Mouse (Mus musculus) megakaryocyte, adult 5-6 weeks (primary cell): ENCODE measurements around the gene Adarb1. TPM values are rescaled to one million over a fixed set of nuclear protein-coding genes. Genes with fewer than 3 reads are reported as not detected.

Experiments
- ATAC-seq: 2 replicates; pipeline ENCODE4 v1.8.0; 2016; ENCODE audit warnings: mild to moderate bottlenecking, inconsistent platforms; ENCODE audit not compliant: poor library complexity, severe bottlenecking
- total RNA-seq, 2 experiments: library from RNA; stranded (forward) in 1 of 2; stranded (reverse) in 1 of 2; fragments of 153-499, 151-499 nt in 1 of 2; fragments of 221-1000, 200-1000 nt in 1 of 2; gene quantifications; 2 replicates each; pipeline versions ENCODE4 v1.2.3 to v1.2.4; 2015 to 2017

Adarb1 gene
- total RNA-seq, 2 experiments from 2014 or later = 0.02 to 0.37 TPM

GRCm38 (mm10) chr10:77387558-77387957 is 30.5 kb downstream of the Adarb1 start:
- ATAC-seq = no peak

- ATAC-seq = no peak
Measured at GRCm38 (mm10) chr10:77385731-77386130, 32.3 kb downstream of the Adarb1 start.

- ATAC-seq = no peak
Measured at GRCm38 (mm10) chr10:77383045-77383444, 35.0 kb downstream of the Adarb1 start.

GRCm38 (mm10) chr10:77381191-77381590 is 36.9 kb downstream of the Adarb1 start:
- ATAC-seq = no peak

GRCm38 (mm10) chr10:77380716-77381115 is 37.4 kb downstream of the Adarb1 start:
- no peak for ATAC-seq

- no peak for ATAC-seq
Measured at GRCm38 (mm10) chr10:77379199-77379598, 38.9 kb downstream of the Adarb1 start.

GRCm38 (mm10) chr10:77376056-77376455 is 42.0 kb downstream of the Adarb1 start:
- no peak for ATAC-seq

GRCm38 (mm10) chr10:77374948-77375347 is 43.1 kb downstream of the Adarb1 start:
- no peak for ATAC-seq

- no peak for ATAC-seq
Measured at GRCm38 (mm10) chr10:77374407-77374806, 43.7 kb downstream of the Adarb1 start.

GRCm38 (mm10) chr10:77370129-77370528 is 47.9 kb downstream of the Adarb1 start:
- no peak for ATAC-seq

GRCm38 (mm10) chr10:77367973-77368372 is 50.1 kb downstream of the Adarb1 start:
- ATAC-seq = no peak

GRCm38 (mm10) chr10:77366959-77367358 is 51.1 kb downstream of the Adarb1 start:
- no peak for ATAC-seq

- no peak for ATAC-seq
Measured at GRCm38 (mm10) chr10:77365212-77365611, 52.9 kb downstream of the Adarb1 start.

GRCm38 (mm10) chr10:77360486-77360885 is 57.6 kb downstream of the Adarb1 start:
- ATAC-seq = no peak

- no peak for ATAC-seq
Measured at GRCm38 (mm10) chr10:77357957-77358356, 60.1 kb downstream of the Adarb1 start.

GRCm38 (mm10) chr10:77353031-77353745 is 64.9 kb downstream of the Adarb1 start:
- ATAC-seq = peak; percentile 35; the same call in 1 of the 2 replicates

GRCm38 (mm10) chr10:77342842-77343241 is 75.2 kb downstream of the Adarb1 start:
- ATAC-seq = no peak

GRCm38 (mm10) chr10:77341711-77342110 is 76.4 kb downstream of the Adarb1 start:
- no peak for ATAC-seq

GRCm38 (mm10) chr10:77341059-77341458 is 77.0 kb downstream of the Adarb1 start:
- no peak for ATAC-seq

- ATAC-seq = no peak
Measured at GRCm38 (mm10) chr10:77339871-77340341, 78.2 kb downstream of the Adarb1 start.

- ATAC-seq = no peak
Measured at GRCm38 (mm10) chr10:77333518-77333917, 84.6 kb downstream of the Adarb1 start.

GRCm38 (mm10) chr10:77329446-77330094 is 88.5 kb downstream of the Adarb1 start:
- no peak for ATAC-seq
